ENCODE assay signal across 8 mouse cellular contexts in genomic region chr1:106071237-106072070, GRCm38 (mm10).
A peak's percentile ranks its signal among the peaks of the same experiment; 100 is the strongest.
DNase-seq lines count a peak whose midpoint lies in the region; ATAC-seq and TF ChIP-seq lines count a peak whose summit lies in the region.

No protein-coding gene starts in this region.

- H3K4me3 ChIP-seq in embryonic facial prominence, embryonic 11.5 days (ENCODE audit: low read depth, low read length), result no peak overlapping the region
- no peak overlapping the region for H3K4me3 ChIP-seq in kidney, adult 2 months (ENCODE audit: insufficient read depth, low read depth, low read length)
- no peak overlapping the region for H3K4me3 ChIP-seq in limb, embryonic 10.5 days
- H3K4me3 ChIP-seq in stomach, embryonic 14.5 days (ENCODE audit: low read depth, low read length), result no peak overlapping the region

- no peak overlapping the region for H3K9ac ChIP-seq in embryonic facial prominence, embryonic 11.5 days (replicated peaks; ENCODE audit: low read length)
- H3K9ac ChIP-seq in stomach, embryonic 14.5 days (replicated peaks; ENCODE audit: low read depth, low read length), result no peak overlapping the region

- ATAC-seq in embryonic facial prominence, embryonic 11.5 days (replicated peaks; ENCODE audit: insufficient number of reproducible peaks, low FRiP score, low TSS enrichment, low read depth), result no peak
- ATAC-seq in stomach, embryonic 14.5 days (ENCODE audit: insufficient number of reproducible peaks, insufficient read depth, low FRiP score, low read depth), result peak; percentile 60; the same call in 1 of the 2 replicates

- peak overlapping the region; percentile 19; the same call in 1 of the 2 replicates for H3K4me2 ChIP-seq in embryonic facial prominence, embryonic 11.5 days (ENCODE audit: low read depth, low read length)
- 0 out of 2 replicates have a peak overlapping the region, but pooled peaks have one; percentile 8 for H3K4me2 ChIP-seq in stomach, embryonic 14.5 days (replicated peaks; ENCODE audit: low read depth, low read length)

- H3K27ac ChIP-seq in embryonic facial prominence, embryonic 11.5 days (replicated peaks; ENCODE audit: low read depth, low read length), result no peak overlapping the region
- H3K27ac ChIP-seq in kidney, adult 2 months (ENCODE audit: insufficient read depth, low read depth, low read length), result no peak overlapping the region
- H3K27ac ChIP-seq in limb, embryonic 10.5 days, result no peak overlapping the region
- no peak overlapping the region for H3K27ac ChIP-seq in stomach, embryonic 14.5 days (ENCODE audit: low read length)

- DNase-seq in 416B (ENCODE audit: low read depth), result peak; percentile 77
- peak; percentile 86 for DNase-seq in adrenal gland, postnatal 14 days
- peak; percentile 87 for DNase-seq in embryonic facial prominence, embryonic 11.5 days (ENCODE audit: low spot score)
- peak; percentile 85 for DNase-seq in heart, adult 8-10 months (ENCODE audit: low spot score)
- DNase-seq in kidney, adult 2 months, result peak; percentile 79
- peak; percentile 82 for DNase-seq in limb, embryonic 10.5 days (ENCODE audit: low spot score)
- peak; percentile 2 to 55 for DNase-seq in monocyte, adult 2 months (ENCODE audit: low read depth in 1 of 2, low spot score in 2 of 2)

- no peaks in the 10 kb centered on the region for H3K36me3 ChIP-seq in embryonic facial prominence, embryonic 11.5 days (replicated peaks; ENCODE audit: control insufficient read depth, insufficient read depth, low read depth, low read length)
- H3K36me3 ChIP-seq in kidney, adult 2 months (ENCODE audit: control insufficient read depth, insufficient read depth, low read length), result no peaks in the 10 kb centered on the region
- no peaks in the 10 kb centered on the region for H3K36me3 ChIP-seq in limb, embryonic 10.5 days
- no peaks in the 10 kb centered on the region for H3K36me3 ChIP-seq in stomach, embryonic 14.5 days (ENCODE audit: control insufficient read depth, insufficient read depth, low read length)

- 11% methylated on average over 9 of the region's 9 CpGs for WGBS in embryonic facial prominence, embryonic 11.5 days
- WGBS in kidney, adult 2 months, result 22% methylated on average over 9 of the region's 9 CpGs
- WGBS in limb, embryonic 10.5 days, result 11% methylated on average over 9 of the region's 9 CpGs
- WGBS in stomach, embryonic 14.5 days, result 13% methylated on average over 9 of the region's 9 CpGs

- TF ChIP-seq POLR2A in kidney, adult 2 months (IDR thresholded peaks at IDR 0.05; ENCODE audit: low read depth, low read length), result no peak

- H3K9me3 ChIP-seq in embryonic facial prominence, embryonic 11.5 days (replicated peaks; ENCODE audit: control insufficient read depth, low read length), result no peaks in the 10 kb centered on the region
- H3K9me3 ChIP-seq in limb, embryonic 10.5 days (replicated peaks), result no peaks in the 10 kb centered on the region
- no peaks in the 10 kb centered on the region for H3K9me3 ChIP-seq in stomach, embryonic 14.5 days (ENCODE audit: control insufficient read depth, low read depth, low read length)

- peak; percentile 55 for TF ChIP-seq CTCF in kidney, adult 2 months (conservative IDR thresholded peaks at IDR 0.05; ENCODE audit: insufficient read depth, insufficient read length, low read depth, low read length)

- no peaks in the 10 kb centered on the region for H3K27me3 ChIP-seq in embryonic facial prominence, embryonic 11.5 days (ENCODE audit: control insufficient read depth, insufficient read depth, low read length)
- H3K27me3 ChIP-seq in kidney, adult 2 months (replicated peaks; ENCODE audit: control insufficient read depth, insufficient read depth, low read length), result no peaks in the 10 kb centered on the region
- H3K27me3 ChIP-seq in limb, embryonic 10.5 days (ENCODE audit: low read depth, poor library complexity, severe bottlenecking), result no peaks in the 10 kb centered on the region
- no peaks in the 10 kb centered on the region for H3K27me3 ChIP-seq in stomach, embryonic 14.5 days (ENCODE audit: control insufficient read depth, insufficient read depth, low read length)

- no peaks in the 10 kb centered on the region; the same call in 1 of the 2 replicates for H3K4me1 ChIP-seq in embryonic facial prominence, embryonic 11.5 days (ENCODE audit: control insufficient read depth, insufficient read depth, low read length)
- H3K4me1 ChIP-seq in kidney, adult 2 months (ENCODE audit: control insufficient read depth, insufficient read depth, low read length), result no peaks in the 10 kb centered on the region
- peaks cover 7% of the 10 kb centered on the region for H3K4me1 ChIP-seq in limb, embryonic 10.5 days
- peaks cover 5% of the 10 kb centered on the region; the same call in 1 of the 2 replicates for H3K4me1 ChIP-seq in stomach, embryonic 14.5 days (ENCODE audit: control insufficient read depth, insufficient read depth, low read length)

Comparison
In these comparisons a context has a peak if more than half of its experiments do, and no peak if none do; other contexts are left out.
1. DNase-seq: peak in every context shown above with its lines; median percentile 87 in embryonic facial prominence, embryonic 11.5 days; 86 in adrenal gland, postnatal 14 days; 85 in heart, adult 8-10 months; 82 in limb, embryonic 10.5 days; 79 in kidney, adult 2 months; 77 in 416B; 28 in monocyte, adult 2 months.